ENCODE assay signal across 8 mouse cellular contexts in the genomic region with DNA sequence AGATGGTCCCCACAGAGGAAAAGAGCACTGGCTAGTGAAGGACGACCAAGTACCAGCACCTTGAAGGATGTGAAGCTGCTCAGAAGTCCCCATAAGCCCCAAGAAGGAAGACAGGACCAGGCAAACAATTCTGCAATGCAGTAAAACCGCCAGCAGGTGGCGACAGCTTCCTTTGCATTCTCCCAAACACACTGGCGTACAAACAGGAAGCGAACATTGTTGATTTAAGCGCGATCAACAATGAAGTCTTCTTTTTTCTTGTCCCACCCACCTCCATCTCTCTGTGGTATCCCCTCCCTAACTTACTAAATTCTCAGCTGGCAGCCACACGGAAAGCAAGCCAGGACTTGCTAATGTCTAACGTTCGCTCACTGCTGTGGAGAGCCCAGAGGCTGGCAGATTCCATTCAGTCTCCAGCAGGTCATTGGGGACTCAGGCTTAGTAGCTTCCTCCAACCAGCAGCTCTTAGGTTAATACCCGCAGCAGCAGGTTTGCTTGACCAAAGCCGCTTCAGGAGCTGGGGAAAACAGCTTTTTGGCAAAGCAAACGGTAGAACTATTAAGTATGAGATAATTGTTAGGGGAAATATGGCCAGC.
DNase-seq lines count a peak whose midpoint lies in the region; ATAC-seq and TF ChIP-seq lines count a peak whose summit lies in the region.

No protein-coding gene starts in this region.

- H3K4me1 ChIP-seq in forebrain, embryonic 13.5 days, result peaks cover 21% of the 10 kb centered on the region
- no peaks in the 10 kb centered on the region for H3K4me1 ChIP-seq in lung, adult 2 months (ENCODE audit: control insufficient read depth, insufficient read depth, low read length)

- H3K4me3 ChIP-seq in forebrain, embryonic 13.5 days, result peak overlapping the region; percentile 34
- H3K4me3 ChIP-seq in lung, adult 2 months (replicated peaks; ENCODE audit: extremely low read depth, low read depth, low read length), result peak overlapping the region; percentile 31

- H3K4me2 ChIP-seq in forebrain, embryonic 13.5 days, result peak overlapping the region; percentile 56

- peak overlapping the region; percentile 54; the same call in 1 of the 2 replicates for H3K9ac ChIP-seq in forebrain, embryonic 13.5 days

- DNase-seq in MN1 (ENCODE audit: low spot score), result peak; percentile 88
- DNase-seq in c-Kit-positive CD71-positive TER-119-negative erythroid progenitor cells, embryonic 14.5 days (ENCODE audit: low read depth), result peak; percentile 33
- DNase-seq in heart, postnatal 36 days, result peak; percentile 71 to 72
- DNase-seq in layer of hippocampus, adult 18-20 months (ENCODE audit: low spot score in 2 of 2), result peak; percentile 69 to 89
- peak; percentile 67 for DNase-seq in lung, adult 2 months
- peak; percentile 41 for DNase-seq in ovary, postnatal 10 days (ENCODE audit: low spot score)
- peak; percentile 67 for DNase-seq in urinary bladder, postnatal 25 days (ENCODE audit: low spot score)

- TF ChIP-seq POLR2A in lung, adult 2 months (IDR thresholded peaks at IDR 0.05; ENCODE audit: borderline replicate concordance, extremely low read depth, low read depth, low read length), result no peak

- peaks cover 4% of the 10 kb centered on the region; the same call in 1 of the 2 replicates for H3K9me3 ChIP-seq in forebrain, embryonic 13.5 days (replicated peaks)

- H3K27ac ChIP-seq in forebrain, embryonic 13.5 days, result no peak overlapping the region

- TF ChIP-seq CTCF in lung, adult 2 months (IDR thresholded peaks at IDR 0.05; ENCODE audit: insufficient read depth, low read length), result peak; percentile 87

- peaks cover 13% of the 10 kb centered on the region; the same call in 1 of the 2 replicates for H3K27me3 ChIP-seq in forebrain, embryonic 13.5 days

- peak; percentile 60 for ATAC-seq in forebrain, embryonic 13.5 days

- H3K36me3 ChIP-seq in forebrain, embryonic 13.5 days (ENCODE audit: poor library complexity, severe bottlenecking), result peaks cover 9% of the 10 kb centered on the region

- intact Hi-C loops in heart, postnatal 36 days (cut with DNase I), result loop anchor here (1.0 to 5.0 kb wide), 4 partner anchors 175 to 1142 kb away; no protein-coding TSS in a partner anchor

- WGBS in forebrain, embryonic 13.5 days, result 3% methylated on average over 13 of the region's 13 CpGs
- WGBS in lung, adult 2 months, result 2% methylated on average over 13 of the region's 13 CpGs

Comparison
In these comparisons a context has a peak if more than half of its experiments do, and no peak if none do; other contexts are left out.
1. DNase-seq: peak in every context shown above with its lines; median percentile 88 in MN1; 79 in layer of hippocampus, adult 18-20 months; 72 in heart, postnatal 36 days; 67 in lung, adult 2 months; 67 in urinary bladder, postnatal 25 days; 41 in ovary, postnatal 10 days; 33 in c-Kit-positive CD71-positive TER-119-negative erythroid progenitor cells, embryonic 14.5 days.